Mouse (Mus musculus) cortical plate, adult 2 months (tissue): Measurements from ENCODE around the gene Med27. TPM values are rescaled to one million over a fixed set of nuclear protein-coding genes. Genes with fewer than 3 reads are reported as not detected.
A peak's percentile ranks its signal among the peaks of the same experiment; 100 is the strongest.

Experiments
- H3K27ac ChIP-seq: fragments of 200-500 bp; 2 replicates; pipeline ENCODE4 v1.5.1; 2012; ENCODE audit warnings: low read length, control low read depth, inconsistent platforms; ENCODE audit not compliant: insufficient read depth
- H3K4me1 ChIP-seq: fragments of 200-500 bp; 2 replicates; pipeline ENCODE4 v1.6.1; 2011; ENCODE audit warnings: low read length; ENCODE audit not compliant: control insufficient read depth, insufficient read depth
- H3K4me3 ChIP-seq: fragments of 200-500 bp; 2 replicates; pipeline ENCODE4 v1.5.1; 2011; ENCODE audit warnings: mild to moderate bottlenecking, low read length, control low read depth; ENCODE audit not compliant: insufficient read depth
- CTCF ChIP-seq: fragments of 200-500 bp; IDR thresholded peaks from 2 replicates; pipeline ENCODE4 v1.5.1; 2011; ENCODE audit warnings: mild to moderate bottlenecking, control low read depth, low read length; ENCODE audit not compliant: insufficient read depth; ENCODE audit errors: extremely low read depth
- POLR2A ChIP-seq: fragments of 200-500 bp; IDR thresholded peaks from 2 replicates; pipeline ENCODE4 v1.6.1; 2011; ENCODE audit warnings: mild to moderate bottlenecking, low read length, control low read depth; ENCODE audit not compliant: insufficient read depth; ENCODE audit errors: extremely low read depth
- polyA plus RNA-seq: library from polyadenylated mRNA; depleted of rRNA; stranded (reverse); fragments of >200 nt; gene quantifications from 2 replicates; pipeline ENCODE4 v1.2.3, GENCODE M21; 2012

The Med27 gene
- polyA plus RNA-seq, 1 experiment, result 47.6 TPM

DNA sequence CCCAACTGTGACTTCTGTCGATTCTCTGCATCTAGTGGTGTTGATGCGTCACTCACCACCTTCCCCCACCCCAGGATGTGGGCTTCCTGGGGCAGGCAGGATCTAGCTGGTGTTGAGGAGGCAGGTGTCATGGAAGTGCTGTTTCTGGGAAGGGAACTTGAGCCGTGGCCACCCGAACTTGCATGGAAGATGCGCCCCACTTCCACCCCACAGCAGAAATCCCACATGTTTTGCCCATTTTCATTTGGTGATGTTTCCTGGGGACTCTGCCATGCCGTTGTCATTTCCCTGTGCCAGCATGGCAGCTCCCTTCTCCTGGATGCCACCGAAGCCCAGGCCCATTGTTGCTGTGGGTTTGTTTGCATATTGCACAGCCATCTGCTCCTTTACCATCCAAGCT lies 42.3 kb downstream of the Med27 start:
- Histone ChIP-seq H3K4me3 (no peak overlapping the region), H3K27ac (no peak overlapping the region), H3K4me1 (peaks cover 14% of the 10 kb centered on the region)
- TF ChIP-seq CTCF, result no peak
- TF ChIP-seq POLR2A, result no peak

DNA sequence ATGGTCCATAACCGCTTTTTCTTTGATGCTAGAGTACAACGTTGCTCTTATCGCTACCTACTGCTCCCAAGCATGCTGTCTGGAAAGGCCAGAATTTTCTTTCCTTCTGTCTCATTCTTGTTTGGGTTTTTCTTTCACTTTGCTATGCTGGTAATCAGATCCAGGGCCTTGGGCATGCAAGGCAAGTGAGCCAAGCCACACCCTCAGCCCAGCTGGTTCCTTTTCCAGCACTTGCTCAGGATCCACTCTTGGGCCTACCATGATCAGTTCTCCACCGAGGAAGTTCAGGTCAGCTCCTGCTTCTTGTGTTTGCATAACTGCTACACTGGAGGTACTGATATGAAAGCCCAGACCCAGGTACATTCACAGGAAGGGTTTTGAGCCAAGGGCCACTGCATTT lies 44.5 kb downstream of the Med27 start:
- no peak for TF ChIP-seq CTCF
- TF ChIP-seq POLR2A, result no peak

DNA sequence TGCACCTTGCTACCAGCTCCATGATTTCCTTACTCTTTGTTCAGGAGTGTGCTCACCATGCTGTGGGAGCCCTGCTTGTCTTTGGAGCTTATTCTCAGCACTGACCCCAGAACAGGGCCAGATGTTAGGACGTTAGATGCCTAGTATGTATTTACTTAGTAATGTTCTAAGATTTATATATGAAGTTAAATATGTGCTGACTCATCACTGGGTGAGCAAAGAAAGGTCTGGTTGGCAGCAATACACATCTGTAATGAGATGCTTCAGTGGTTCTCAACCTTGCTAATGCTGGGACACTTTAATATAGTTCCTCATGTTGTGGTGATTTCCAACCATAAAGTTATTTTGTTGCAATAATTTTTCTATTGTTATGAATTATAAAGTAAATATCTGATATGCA lies 45.4 kb downstream of the Med27 start:
- Histone ChIP-seq H3K27ac (no peak overlapping the region), H3K4me1 (peaks cover 10% of the 10 kb centered on the region), H3K4me3 (no peak overlapping the region)
- TF ChIP-seq CTCF (no peak), POLR2A (no peak)

More for the DNA sequence above, 44.5 kb downstream of the Med27 start:
- peaks cover 11% of the 10 kb centered on the region for H3K4me1 ChIP-seq
- no peak overlapping the region for H3K4me3 ChIP-seq
- no peak overlapping the region for H3K27ac ChIP-seq

DNA sequence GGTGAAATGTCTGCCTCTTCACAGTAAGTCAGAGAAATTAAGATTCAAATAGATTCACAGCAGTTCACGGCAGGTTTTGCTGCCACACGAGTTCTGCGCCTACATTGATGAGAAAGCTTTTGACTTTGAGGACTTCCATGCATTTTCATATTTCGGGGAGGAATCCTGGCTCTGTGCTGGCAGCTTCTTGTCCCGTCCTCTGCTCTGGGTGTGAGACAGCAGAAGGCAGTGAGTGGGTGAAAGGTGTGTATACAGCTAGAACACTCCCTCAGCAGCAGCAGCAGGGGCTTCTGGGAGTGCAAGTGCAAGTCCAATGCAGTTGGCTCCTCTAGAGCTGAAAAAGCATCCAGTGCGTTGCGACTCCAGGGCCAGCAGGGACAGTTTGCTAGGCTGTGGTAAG lies 53.6 kb downstream of the Med27 start:
- Histone ChIP-seq H3K4me1 (peaks cover 11% of the 10 kb centered on the region), H3K27ac (0 out of 2 replicates have a peak overlapping the region, but pooled peaks have one; percentile 7), H3K4me3 (no peak overlapping the region)
- TF ChIP-seq POLR2A, result no peak
- no peak for TF ChIP-seq CTCF

DNA sequence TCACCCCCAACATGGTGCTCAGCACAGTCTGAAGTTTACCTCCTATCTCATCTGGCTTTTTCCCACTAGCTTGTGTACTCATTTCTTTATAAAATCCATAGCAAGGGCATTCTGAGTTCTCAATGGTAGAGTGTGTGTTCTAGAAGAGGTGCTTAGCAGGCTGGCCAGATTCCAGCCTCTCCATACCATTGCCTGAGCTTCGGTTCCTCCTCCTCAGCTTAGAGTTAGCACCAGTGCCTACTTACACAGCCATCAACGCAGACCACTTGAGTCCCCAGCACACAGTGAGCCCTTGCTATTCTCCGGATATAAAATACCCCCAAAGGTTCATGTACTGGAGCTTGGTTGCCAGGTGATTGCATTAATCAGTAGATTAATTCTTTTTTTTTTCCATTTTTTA lies 54.2 kb downstream of the Med27 start:
- Histone ChIP-seq H3K27ac (0 out of 2 replicates have a peak overlapping the region, but pooled peaks have one; percentile 7), H3K4me1 (peaks cover 7% of the 10 kb centered on the region), H3K4me3 (no peak overlapping the region)
- TF ChIP-seq POLR2A (no peak), CTCF (no peak)

DNA sequence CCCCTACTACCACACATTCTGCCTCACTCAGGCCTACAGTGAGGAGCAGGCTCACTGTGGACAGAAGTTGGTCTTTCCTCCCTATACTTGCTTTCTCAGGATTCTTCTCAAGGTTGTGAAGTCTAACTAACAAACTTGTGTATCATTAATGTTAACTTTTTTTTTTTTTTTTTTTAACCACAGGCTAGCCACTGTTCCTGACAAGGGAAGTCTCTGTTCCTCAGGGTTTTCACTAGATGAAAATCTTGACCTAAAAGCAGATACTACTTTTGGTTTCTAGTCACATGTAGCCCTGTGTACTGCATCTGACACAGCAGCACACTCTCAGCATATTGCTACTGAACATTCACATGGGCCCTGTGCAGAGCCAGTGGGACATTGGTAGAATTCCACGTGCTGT lies 55.2 kb downstream of the Med27 start:
- H3K27ac ChIP-seq, result no peak overlapping the region
- H3K4me1 ChIP-seq, result peaks cover 6% of the 10 kb centered on the region
- TF ChIP-seq CTCF (no peak), POLR2A (no peak)
- no peak overlapping the region for H3K4me3 ChIP-seq

DNA sequence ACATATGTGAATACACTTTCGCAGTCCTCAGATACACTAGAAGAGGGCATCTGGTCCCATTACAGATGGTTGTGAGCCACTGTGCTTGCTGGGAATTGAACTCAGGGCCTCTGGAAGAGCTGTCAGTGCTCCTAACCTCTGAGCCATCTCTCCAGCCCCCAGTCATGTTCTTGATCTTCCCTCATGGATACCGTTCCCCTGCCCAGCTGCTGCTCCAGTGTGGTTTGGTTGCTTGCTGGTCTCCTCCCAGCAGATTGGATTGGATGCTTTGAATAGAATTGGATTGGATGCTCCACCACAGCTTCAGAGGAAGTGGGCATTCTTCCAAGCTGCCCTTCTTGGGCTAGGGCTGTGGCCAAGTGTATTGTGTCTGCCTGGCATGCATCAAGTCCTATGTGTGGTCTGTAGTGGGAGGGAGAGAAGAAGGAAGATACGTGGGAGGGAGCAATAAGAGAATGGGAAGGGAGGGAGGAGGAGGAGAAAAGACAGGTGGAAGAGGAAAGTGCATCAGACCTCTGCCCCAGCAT lies 56.0 kb downstream of the Med27 start:
- no peak for TF ChIP-seq POLR2A
- no peak for TF ChIP-seq CTCF
- no peak overlapping the region for H3K27ac ChIP-seq
- H3K4me1 ChIP-seq, result peaks cover 8% of the 10 kb centered on the region
- no peak overlapping the region for H3K4me3 ChIP-seq

DNA sequence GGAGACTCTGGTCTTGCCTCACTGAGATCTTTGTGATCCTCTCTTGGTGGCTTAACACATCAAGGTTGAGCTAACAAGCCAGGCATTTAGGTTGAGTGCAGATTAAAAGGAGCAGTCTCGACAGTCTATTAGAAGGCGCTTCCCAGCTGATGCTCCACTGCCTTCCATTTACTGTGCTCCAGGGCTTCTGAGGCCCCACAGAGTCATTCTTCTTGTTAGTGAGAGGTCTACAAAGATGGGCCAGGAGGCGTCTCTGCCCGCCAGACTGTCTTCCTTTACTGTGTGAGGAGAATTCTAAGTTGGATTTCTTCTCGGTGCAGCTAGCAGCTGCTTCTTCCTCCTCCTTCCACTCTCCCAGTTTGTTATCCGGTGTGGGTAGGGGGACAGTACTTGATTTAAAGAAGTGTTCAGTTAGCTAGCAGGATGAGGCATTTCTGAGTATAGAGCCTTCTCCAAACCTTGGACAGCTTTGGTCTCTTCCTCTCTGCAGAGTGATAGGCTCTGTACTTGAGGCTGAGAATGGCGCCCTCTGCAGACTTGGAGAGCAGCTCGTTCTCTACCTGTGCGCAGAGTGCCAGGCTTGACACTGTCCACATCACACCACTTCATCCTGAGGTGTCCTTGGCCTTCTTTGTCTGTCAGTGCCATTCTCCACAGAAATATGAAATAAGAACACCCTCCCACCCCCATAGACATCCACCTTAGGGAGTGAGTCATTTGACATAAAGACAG lies 57.3 kb downstream of the Med27 start:
- H3K4me1 ChIP-seq, result peaks cover 8% of the 10 kb centered on the region
- TF ChIP-seq POLR2A (no peak), CTCF (peak; percentile 37; the same call in 1 of the 2 replicates)
- H3K27ac ChIP-seq, result no peak overlapping the region
- no peak overlapping the region for H3K4me3 ChIP-seq

DNA sequence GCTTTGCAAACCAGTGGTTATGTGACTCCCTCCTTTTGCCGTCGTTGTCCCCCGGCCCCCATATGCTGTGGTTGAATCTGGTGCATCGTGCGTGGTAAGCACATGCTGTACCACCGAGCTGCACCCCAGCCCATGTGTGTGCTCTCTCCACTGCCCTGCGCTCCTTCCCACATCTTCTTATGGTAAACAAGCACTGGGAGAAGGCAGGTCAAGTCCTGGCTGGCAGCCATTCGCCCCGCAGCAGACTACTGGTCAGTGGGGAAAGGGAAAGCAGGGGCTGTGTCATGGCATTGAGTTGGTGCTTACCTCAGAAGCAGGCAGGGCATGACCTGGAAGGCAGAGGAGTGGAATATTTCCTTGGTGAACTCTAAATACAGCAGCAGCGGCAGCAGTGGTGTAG lies 58.3 kb downstream of the Med27 start:
- peaks cover 6% of the 10 kb centered on the region for H3K4me1 ChIP-seq
- H3K4me3 ChIP-seq, result no peak overlapping the region
- H3K27ac ChIP-seq, result no peak overlapping the region
- no peak for TF ChIP-seq CTCF
- no peak for TF ChIP-seq POLR2A

DNA sequence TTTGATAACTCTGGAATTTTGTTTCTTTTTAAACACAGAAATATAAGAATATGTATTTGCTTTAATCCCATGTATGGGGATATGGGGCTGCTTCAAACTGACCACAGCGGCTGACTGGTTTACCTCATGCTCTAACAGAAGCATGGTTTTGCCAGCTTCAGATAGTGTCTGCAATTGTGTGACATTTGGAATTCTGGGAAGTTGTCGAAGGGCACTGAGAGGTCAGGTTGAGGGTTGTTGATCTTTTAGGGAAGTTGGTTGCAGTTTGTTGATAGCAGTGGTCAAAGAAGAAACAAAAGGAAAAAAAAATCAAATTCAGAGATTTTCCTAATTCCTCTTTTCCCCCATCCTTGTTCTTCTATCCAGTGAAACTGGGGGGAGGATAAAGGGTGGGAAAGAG lies 59.2 kb downstream of the Med27 start:
- no peak overlapping the region for H3K27ac ChIP-seq
- TF ChIP-seq POLR2A, result no peak
- no peak for TF ChIP-seq CTCF
- peaks cover 6% of the 10 kb centered on the region for H3K4me1 ChIP-seq
- H3K4me3 ChIP-seq, result no peak overlapping the region
